Mouse (Mus musculus): ENCODE data around the gene Ech1. TPM values are rescaled to one million over a fixed set of nuclear protein-coding genes. Genes with fewer than 3 reads are reported as not detected.
A peak's percentile ranks its signal among the peaks of the same experiment; 100 is the strongest.

Gene Ech1
- polyA plus RNA-seq, 1 experiment from 2014 or later: 90.7 TPM

DNA sequence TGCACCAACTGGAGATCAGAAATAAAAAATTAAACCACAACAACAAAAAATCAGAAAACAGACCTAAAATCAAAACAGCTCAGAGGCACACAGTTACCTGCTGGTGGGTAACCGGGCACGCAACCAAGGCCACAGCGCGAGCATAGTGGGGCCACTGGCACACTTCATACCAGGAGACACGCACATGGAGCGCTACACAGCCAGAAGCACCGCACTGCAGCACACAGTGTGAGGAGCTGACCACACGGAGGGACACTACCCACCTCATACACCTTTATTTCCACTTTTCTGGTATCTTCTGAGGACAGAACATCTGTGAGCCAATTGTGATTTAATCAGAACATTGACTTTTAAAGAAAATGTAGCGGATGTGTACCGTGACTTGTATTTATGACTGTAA lies 8.1 kb upstream of the Ech1 start:
- H3K4me1 ChIP-seq: peaks cover 47% of the 10 kb centered on the region
- peaks cover 100% of the 10 kb centered on the region for H3K36me3 ChIP-seq
- DNase-seq (ENCODE audit: low spot score): no peak
- 97% methylated on average over 10 of the region's 10 CpGs for WGBS
- H3K27ac ChIP-seq: no peak overlapping the region
- no peaks in the 10 kb centered on the region for H3K9me3 ChIP-seq (replicated peaks)
- no peak overlapping the region for H3K4me3 ChIP-seq
- no peaks in the 10 kb centered on the region for H3K27me3 ChIP-seq (ENCODE audit: low read depth, poor library complexity, severe bottlenecking)

DNA sequence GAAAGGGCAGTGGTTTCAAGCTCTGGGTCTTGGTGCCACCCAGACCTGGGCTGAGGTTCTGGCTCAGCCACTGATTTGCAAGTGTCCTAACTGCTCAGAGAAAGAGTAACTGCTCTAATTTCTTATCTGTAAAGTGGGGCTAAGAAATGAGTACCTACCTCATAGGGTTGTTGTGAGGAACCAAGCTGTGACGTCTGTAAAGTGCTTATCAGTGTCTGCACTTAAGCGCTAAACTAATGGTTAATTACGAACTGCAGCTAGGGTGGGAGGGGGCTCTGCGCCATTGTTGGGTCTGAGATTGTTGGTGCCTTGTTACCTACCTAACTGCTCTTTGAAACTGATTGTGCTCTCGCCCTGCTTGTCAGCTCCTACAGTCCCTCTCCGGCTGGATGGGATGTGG lies 7.5 kb upstream of the Ech1 start:
- no peaks in the 10 kb centered on the region for H3K27me3 ChIP-seq (ENCODE audit: low read depth, poor library complexity, severe bottlenecking)
- peaks cover 100% of the 10 kb centered on the region for H3K36me3 ChIP-seq
- no peak overlapping the region for H3K27ac ChIP-seq
- 0 out of 2 replicates have a peak overlapping the region, but pooled peaks have one; percentile 1 for H3K4me3 ChIP-seq
- no peak for DNase-seq (ENCODE audit: low spot score)
- WGBS: 79% methylated on average over 6 of the region's 6 CpGs
- no peaks in the 10 kb centered on the region for H3K9me3 ChIP-seq (replicated peaks)
- H3K4me1 ChIP-seq: peaks cover 41% of the 10 kb centered on the region

DNA sequence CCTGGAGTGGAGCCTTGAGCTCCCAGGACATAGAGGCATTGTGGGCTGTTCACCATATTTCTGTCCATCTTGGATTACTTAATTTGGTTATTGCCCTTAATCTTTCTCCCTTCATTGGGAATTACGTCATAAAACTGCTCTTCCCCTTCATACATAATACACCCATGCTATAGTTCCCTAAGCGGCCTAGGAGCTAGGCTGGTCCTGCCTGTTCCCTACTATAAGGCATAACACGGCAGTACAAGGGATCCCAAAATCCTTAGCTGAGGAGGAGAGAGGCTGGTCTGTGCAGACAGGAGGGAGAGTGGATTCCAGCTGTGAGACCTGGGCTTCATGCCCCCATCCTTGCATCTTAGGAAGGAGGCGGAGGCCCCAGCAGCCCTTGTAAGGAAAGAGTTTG lies 7.1 kb upstream of the Ech1 start:
- DNase-seq (ENCODE audit: low spot score): no peak
- Histone ChIP-seq H3K27me3 (ENCODE audit: low read depth, poor library complexity, severe bottlenecking) (no peaks in the 10 kb centered on the region), H3K36me3 (peaks cover 100% of the 10 kb centered on the region), H3K4me3 (no peak overlapping the region), H3K9me3 (replicated peaks) (no peaks in the 10 kb centered on the region), H3K4me1 (peaks cover 37% of the 10 kb centered on the region), H3K27ac (no peak overlapping the region)
- 81% methylated on average over 4 of the region's 4 CpGs for WGBS

- Histone ChIP-seq H3K4me1 (peaks cover 32% of the 10 kb centered on the region), H3K4me3 (no peak overlapping the region), H3K36me3 (peaks cover 96% of the 10 kb centered on the region), H3K9me3 (replicated peaks) (no peaks in the 10 kb centered on the region), H3K27me3 (ENCODE audit: low read depth, poor library complexity, severe bottlenecking) (no peaks in the 10 kb centered on the region), H3K27ac (no peak overlapping the region)
- WGBS: 89% methylated on average over 18 of the region's 18 CpGs
- DNase-seq (ENCODE audit: low spot score): no peak
These were observed 6.6 kb upstream of the Ech1 start for GRCm38 (mm10) chr7:28818436-28818835.

- Histone ChIP-seq H3K9me3 (replicated peaks) (no peaks in the 10 kb centered on the region), H3K4me1 (peaks cover 27% of the 10 kb centered on the region; the same call in 1 of the 2 replicates), H3K27ac (no peak overlapping the region), H3K4me3 (no peak overlapping the region), H3K36me3 (peaks cover 91% of the 10 kb centered on the region), H3K27me3 (ENCODE audit: low read depth, poor library complexity, severe bottlenecking) (no peaks in the 10 kb centered on the region)
- WGBS: 88% methylated on average over 4 of the region's 4 CpGs
- no peak for DNase-seq (ENCODE audit: low spot score)
These were observed 6.1 kb upstream of the Ech1 start for GRCm38 (mm10) chr7:28818861-28819452.

GRCm38 (mm10) chr7:28819571-28819970 lies 5.4 kb upstream of the Ech1 start:
- H3K4me3 ChIP-seq: no peak overlapping the region
- H3K36me3 ChIP-seq: peaks cover 85% of the 10 kb centered on the region
- no peak overlapping the region for H3K27ac ChIP-seq
- no peak for DNase-seq (ENCODE audit: low spot score)
- H3K9me3 ChIP-seq (replicated peaks): no peaks in the 10 kb centered on the region
- 96% methylated on average over 4 of the region's 4 CpGs for WGBS
- H3K4me1 ChIP-seq: peaks cover 25% of the 10 kb centered on the region; the same call in 1 of the 2 replicates
- H3K27me3 ChIP-seq (ENCODE audit: low read depth, poor library complexity, severe bottlenecking): no peaks in the 10 kb centered on the region

GRCm38 (mm10) chr7:28820358-28821260 lies 4.4 kb upstream of the Ech1 start:
- Histone ChIP-seq H3K27ac (no peak overlapping the region), H3K36me3 (peaks cover 75% of the 10 kb centered on the region), H3K9me3 (replicated peaks) (no peaks in the 10 kb centered on the region), H3K27me3 (ENCODE audit: low read depth, poor library complexity, severe bottlenecking) (no peaks in the 10 kb centered on the region), H3K4me1 (peaks cover 23% of the 10 kb centered on the region), H3K4me3 (no peak overlapping the region)
- DNase-seq (ENCODE audit: low spot score): no peak
- 88% methylated on average over 12 of the region's 12 CpGs for WGBS

- Histone ChIP-seq H3K4me3 (no peak overlapping the region), H3K4me1 (peaks cover 22% of the 10 kb centered on the region), H3K27ac (no peak overlapping the region), H3K27me3 (ENCODE audit: low read depth, poor library complexity, severe bottlenecking) (no peaks in the 10 kb centered on the region), H3K9me3 (replicated peaks) (no peaks in the 10 kb centered on the region), H3K36me3 (peaks cover 67% of the 10 kb centered on the region)
- DNase-seq (ENCODE audit: low spot score): no peak
- 83% methylated on average over 10 of the region's 10 CpGs for WGBS
These were observed 3.7 kb upstream of the Ech1 start for GRCm38 (mm10) chr7:28821261-28821831.

GRCm38 (mm10) chr7:28822556-28822955 lies 2.5 kb upstream of the Ech1 start:
- Histone ChIP-seq H3K4me3 (no peak overlapping the region), H3K36me3 (peaks cover 55% of the 10 kb centered on the region), H3K4me1 (peaks cover 15% of the 10 kb centered on the region), H3K27me3 (ENCODE audit: low read depth, poor library complexity, severe bottlenecking) (no peaks in the 10 kb centered on the region), H3K9me3 (replicated peaks) (no peaks in the 10 kb centered on the region), H3K27ac (no peak overlapping the region)
- WGBS: 74% methylated on average over 1 of the region's 1 CpGs
- no peak for DNase-seq (ENCODE audit: low spot score)

GRCm38 (mm10) chr7:28822993-28823903 lies 1.8 kb upstream of the Ech1 start:
- Histone ChIP-seq H3K4me1 (peaks cover 15% of the 10 kb centered on the region), H3K36me3 (peaks cover 48% of the 10 kb centered on the region), H3K27ac (no peak overlapping the region), H3K4me3 (no peak overlapping the region), H3K27me3 (ENCODE audit: low read depth, poor library complexity, severe bottlenecking) (no peaks in the 10 kb centered on the region), H3K9me3 (replicated peaks) (no peaks in the 10 kb centered on the region)
- no peak for DNase-seq (ENCODE audit: low spot score)
- WGBS: 61% methylated on average over 10 of the region's 10 CpGs

- H3K4me1 ChIP-seq: peaks cover 15% of the 10 kb centered on the region
- peaks cover 41% of the 10 kb centered on the region for H3K36me3 ChIP-seq
- H3K27ac ChIP-seq: no peak overlapping the region
- 63% methylated on average over 2 of the region's 2 CpGs for WGBS
- no peaks in the 10 kb centered on the region for H3K27me3 ChIP-seq (ENCODE audit: low read depth, poor library complexity, severe bottlenecking)
- DNase-seq (ENCODE audit: low spot score): no peak
- H3K9me3 ChIP-seq (replicated peaks): no peaks in the 10 kb centered on the region
- no peak overlapping the region for H3K4me3 ChIP-seq
These were observed 1.1 kb upstream of the Ech1 start for GRCm38 (mm10) chr7:28823932-28824331.

- peak overlapping the region; percentile 57 for H3K4me3 ChIP-seq
- H3K4me1 ChIP-seq: peaks cover 12% of the 10 kb centered on the region
- peak overlapping the region; percentile 87 for H3K27ac ChIP-seq
- no peaks in the 10 kb centered on the region for H3K27me3 ChIP-seq (ENCODE audit: low read depth, poor library complexity, severe bottlenecking)
- H3K36me3 ChIP-seq: peaks cover 37% of the 10 kb centered on the region
- WGBS: 75% methylated on average over 11 of the region's 11 CpGs
- H3K9me3 ChIP-seq (replicated peaks): no peaks in the 10 kb centered on the region
- no peak for DNase-seq (ENCODE audit: low spot score)
These were observed 827 bp downstream of the Ech1 start for GRCm38 (mm10) chr7:28825686-28826401.
